Mouse (Mus musculus) limb, embryonic 11.5 days (tissue): Measurements from ENCODE around the gene Slc25a45. TPM values are rescaled to one million over a fixed set of nuclear protein-coding genes. Genes with fewer than 3 reads are reported as not detected.

ENCODE experiments used
- ATAC-seq: fragments of 200-750 bp; cut with Nextera tagmentation; 2 replicates; pipeline ENCODE4 v1.8.0; 2017; ENCODE audit warnings: low read depth; ENCODE audit not compliant: insufficient number of reproducible peaks, low FRiP score, low TSS enrichment
- DNase-seq: peaks from one replicate; pipeline ENCODE4 v3.0.0-alpha.2; 2015; ENCODE audit warnings: low spot score
- H3K27ac ChIP-seq: fragments of 300-500 bp; sonication (generic); replicated peaks from 2 replicates; pipeline ENCODE4 v1.5.1; 2014; ENCODE audit warnings: low read depth, mild to moderate bottlenecking, low read length
- H3K27me3 ChIP-seq: fragments of 300-500 bp; sonication (generic); 2 replicates; pipeline ENCODE4 v1.6.1; 2014; ENCODE audit warnings: mild to moderate bottlenecking, low read length, mixed read lengths; ENCODE audit not compliant: control insufficient read depth, insufficient read depth
- H3K36me3 ChIP-seq: fragments of 300-500 bp; sonication (generic); 2 replicates; pipeline ENCODE4 v1.6.1; 2014; ENCODE audit warnings: mild to moderate bottlenecking, low read length, moderate library complexity, mixed read lengths; ENCODE audit not compliant: control insufficient read depth, insufficient read depth
- H3K4me1 ChIP-seq: fragments of 300-500 bp; sonication (generic); 2 replicates; pipeline ENCODE4 v1.6.1; 2014; ENCODE audit warnings: low read length, mixed read lengths; ENCODE audit not compliant: control insufficient read depth, insufficient read depth
- H3K4me2 ChIP-seq: fragments of 300-500 bp; sonication (generic); 2 replicates; pipeline ENCODE4 v1.6.1; 2014; ENCODE audit warnings: low read depth, mild to moderate bottlenecking, moderate library complexity; ENCODE audit not compliant: severe bottlenecking
- H3K4me3 ChIP-seq: fragments of 300-500 bp; sonication (generic); 2 replicates; pipeline ENCODE4 v1.5.1; 2014; ENCODE audit warnings: low read depth, low read length
- H3K9ac ChIP-seq: fragments of 300-500 bp; sonication (generic); 2 replicates; pipeline ENCODE4 v1.6.1; 2014; ENCODE audit warnings: mild to moderate bottlenecking, low read length
- H3K9me3 ChIP-seq: fragments of 300-500 bp; sonication (generic); 2 replicates; pipeline ENCODE4 v1.6.1; 2016; ENCODE audit warnings: low read length; ENCODE audit not compliant: control insufficient read depth
- WGBS: fragments of 180-500 bp; shearing (Covaris S2); extraction: QIAGEN DNeasy Blood & Tissue Kit; methylation state at CpG from one replicate; pipeline ENCODE4 v1.1.7; 2014; 5-methylcytosine and 5-hydroxymethylcytosine counted together
- polyA plus RNA-seq: library from polyadenylated mRNA; unstranded; fragments of >200 nt; fragmentation: Nextera tagmentation; extraction: Ambion mirVana; gene quantifications from 2 replicates; pipeline ENCODE4 v1.2.1, GENCODE M21; 2014

Slc25a45 gene
- polyA plus RNA-seq, 1 experiment from 2014 or later = 1.5 TPM

GRCm38 (mm10) chr19:5863776-5864175 lies 13.8 kb upstream of the Slc25a45 start:
- Histone ChIP-seq H3K36me3 (peaks cover 34% of the 10 kb centered on the region), H3K4me2 (no peak overlapping the region), H3K4me1 (no peaks in the 10 kb centered on the region), H3K4me3 (no peak overlapping the region), H3K9me3 (no peaks in the 10 kb centered on the region; the same call in 1 of the 2 replicates), H3K27ac (no peak overlapping the region), H3K9ac (no peak overlapping the region), H3K27me3 (no peaks in the 10 kb centered on the region)
- no peak for DNase-seq
- no peak for ATAC-seq
- 94% methylated on average over 5 of the region's 5 CpGs for WGBS

- Histone ChIP-seq H3K27ac (no peak overlapping the region), H3K4me3 (no peak overlapping the region), H3K4me2 (no peak overlapping the region), H3K36me3 (peaks cover 34% of the 10 kb centered on the region), H3K4me1 (no peaks in the 10 kb centered on the region), H3K9me3 (no peaks in the 10 kb centered on the region; the same call in 1 of the 2 replicates), H3K9ac (no peak overlapping the region), H3K27me3 (no peaks in the 10 kb centered on the region)
- WGBS = 92% methylated on average over 20 of the region's 20 CpGs
- ATAC-seq = no peak
- DNase-seq = no peak
These were observed 12.8 kb upstream of the Slc25a45 start for GRCm38 (mm10) chr19:5864710-5865398.

GRCm38 (mm10) chr19:5868096-5868495 lies 9.5 kb upstream of the Slc25a45 start:
- no peak for DNase-seq
- Histone ChIP-seq H3K36me3 (peaks cover 26% of the 10 kb centered on the region), H3K4me3 (no peak overlapping the region), H3K4me1 (peaks cover 17% of the 10 kb centered on the region), H3K9ac (peak overlapping the region; percentile 22; the same call in 1 of the 2 replicates), H3K9me3 (no peaks in the 10 kb centered on the region), H3K27me3 (no peaks in the 10 kb centered on the region), H3K27ac (no peak overlapping the region), H3K4me2 (no peak overlapping the region)
- ATAC-seq = no peak
- 89% methylated on average over 6 of the region's 6 CpGs for WGBS

GRCm38 (mm10) chr19:5871273-5871672 lies 6.3 kb upstream of the Slc25a45 start:
- DNase-seq = peak; percentile 76
- Histone ChIP-seq H3K27me3 (no peaks in the 10 kb centered on the region), H3K4me1 (peaks cover 21% of the 10 kb centered on the region), H3K4me2 (peak overlapping the region; percentile 28; the same call in 1 of the 2 replicates), H3K9ac (peak overlapping the region; percentile 43), H3K4me3 (no peak overlapping the region), H3K9me3 (no peaks in the 10 kb centered on the region), H3K36me3 (peaks cover 12% of the 10 kb centered on the region), H3K27ac (peak overlapping the region; percentile 85)
- ATAC-seq = peak; percentile 80
- WGBS = 3% methylated on average over 6 of the region's 7 CpGs

- Histone ChIP-seq H3K27ac (peak overlapping the region; percentile 85), H3K4me2 (peak overlapping the region; percentile 28; the same call in 1 of the 2 replicates), H3K4me3 (no peak overlapping the region; the same call in 1 of the 2 replicates), H3K36me3 (peaks cover 12% of the 10 kb centered on the region), H3K4me1 (peaks cover 21% of the 10 kb centered on the region), H3K9me3 (no peaks in the 10 kb centered on the region), H3K27me3 (no peaks in the 10 kb centered on the region), H3K9ac (peak overlapping the region; percentile 43)
- no peak for DNase-seq
- 53% methylated on average over 6 of the region's 6 CpGs for WGBS
- peak; percentile 29; the same call in 1 of the 2 replicates for ATAC-seq
These were observed 5.9 kb upstream of the Slc25a45 start for GRCm38 (mm10) chr19:5871683-5872082.

- Histone ChIP-seq H3K4me1 (peaks cover 21% of the 10 kb centered on the region), H3K4me3 (no peak overlapping the region), H3K27ac (no peak overlapping the region), H3K27me3 (no peaks in the 10 kb centered on the region), H3K9ac (no peak overlapping the region), H3K36me3 (peaks cover 12% of the 10 kb centered on the region), H3K9me3 (no peaks in the 10 kb centered on the region), H3K4me2 (no peak overlapping the region)
- DNase-seq = no peak
- 89% methylated on average over 4 of the region's 4 CpGs for WGBS
- ATAC-seq = no peak
These were observed 5.1 kb upstream of the Slc25a45 start for GRCm38 (mm10) chr19:5872528-5872927.

GRCm38 (mm10) chr19:5872931-5873556 lies 4.6 kb upstream of the Slc25a45 start:
- H3K9ac ChIP-seq = no peak overlapping the region

GRCm38 (mm10) chr19:5874391-5874968 lies 3.1 kb upstream of the Slc25a45 start:
- Histone ChIP-seq H3K27ac (peak overlapping the region; percentile 38; the same call in 1 of the 2 replicates), H3K4me3 (peak overlapping the region; percentile 57), H3K4me1 (peaks cover 21% of the 10 kb centered on the region), H3K36me3 (peaks cover 10% of the 10 kb centered on the region), H3K9ac (peak overlapping the region; percentile 64), H3K27me3 (no peaks in the 10 kb centered on the region), H3K9me3 (no peaks in the 10 kb centered on the region), H3K4me2 (peak overlapping the region; percentile 68)
- DNase-seq (no peak), ATAC-seq (no peak)
- 16% methylated on average over 13 of the region's 13 CpGs for WGBS

More at GRCm38 (mm10) chr19:5872931-5873556, 4.6 kb upstream of the Slc25a45 start:
- WGBS = 85% methylated on average over 19 of the region's 19 CpGs
- Histone ChIP-seq H3K27me3 (no peaks in the 10 kb centered on the region), H3K9me3 (no peaks in the 10 kb centered on the region), H3K4me1 (peaks cover 21% of the 10 kb centered on the region), H3K27ac (no peak overlapping the region), H3K4me2 (no peak overlapping the region), H3K4me3 (no peak overlapping the region), H3K36me3 (peaks cover 12% of the 10 kb centered on the region)
- no peak for ATAC-seq
- no peak for DNase-seq
